Mouse (Mus musculus): ENCODE results near the gene Olfr24. TPM values are rescaled to one million over a fixed set of nuclear protein-coding genes. Genes with fewer than 3 reads are reported as not detected.
A peak's percentile ranks its signal among the peaks of the same experiment; 100 is the strongest.
"Not testable (repeated sequence)": the region's sequence is repeated elsewhere in the genome, so short reads cannot be mapped to it uniquely, and the experiment has no call there.

Gene Olfr24
- not detected in 2 replicates for polyA plus RNA-seq (2016; fragmentation: Nextera tagmentation; extraction: Ambion mirVana)

- no peak within 1 kb of the TSS for H3K4me2 ChIP-seq
These were observed at the start of gene Olfr24 for GRCm38 (mm10) chr9:18763896-18764295. Gene Olfr24 (minus strand): TSS chr9:18763996.

GRCm38 (mm10) chr9:18785316-18785715, 21.5 kb upstream of the Olfr24 start:
- Histone ChIP-seq H3K36me3 (replicated peaks) (no peaks in the 10 kb centered on the region), H3K27me3 (no peaks in the 10 kb centered on the region), H3K9ac (no peak overlapping the region), H3K9me3 (no peaks in the 10 kb centered on the region), H3K27ac (no peak overlapping the region), H3K4me3 (replicated peaks) (no peak overlapping the region), H3K4me1 (no peaks in the 10 kb centered on the region), H3K4me2 (no peak overlapping the region)
- 50% methylated on average over 7 of the region's 7 CpGs for WGBS
- ATAC-seq (ENCODE audit: low FRiP score) = no peak

More at GRCm38 (mm10) chr9:18763896-18764295, at the start of gene Olfr24:
- no peak for ATAC-seq (ENCODE audit: low FRiP score)
- H3K27me3 ChIP-seq = no peaks in the 10 kb centered on the region
- H3K9ac ChIP-seq = no peak within 1 kb of the TSS
- no peaks in the 10 kb centered on the region for H3K9me3 ChIP-seq
- H3K4me3 ChIP-seq (replicated peaks) = no peak within 1 kb of the TSS
- no peaks in the 10 kb centered on the region for H3K4me1 ChIP-seq
- no peaks in the 10 kb centered on the region for H3K36me3 ChIP-seq (replicated peaks)
- H3K27ac ChIP-seq = no peak within 1 kb of the TSS

- WGBS = 70% methylated on average over 24 of the region's 24 CpGs
- H3K27ac ChIP-seq = no peak overlapping the region
- H3K9ac ChIP-seq = no peak overlapping the region
- 0 out of 2 replicates have a peak overlapping the region, but pooled peaks have one; percentile 8 for H3K4me2 ChIP-seq
- 0 out of 2 replicates have a peak, but pooled peaks have one; percentile 23 for ATAC-seq (ENCODE audit: low FRiP score)
- H3K4me1 ChIP-seq = no peaks in the 10 kb centered on the region
- no peaks in the 10 kb centered on the region for H3K27me3 ChIP-seq
- H3K4me3 ChIP-seq (replicated peaks) = no peak overlapping the region
- no peaks in the 10 kb centered on the region for H3K36me3 ChIP-seq (replicated peaks)
- no peaks in the 10 kb centered on the region for H3K9me3 ChIP-seq
These were observed 15.7 kb upstream of the Olfr24 start for GRCm38 (mm10) chr9:18779476-18779875.

GRCm38 (mm10) chr9:18778981-18779380, 15.2 kb upstream of the Olfr24 start:
- H3K4me2 ChIP-seq = no peak overlapping the region
- H3K4me1 ChIP-seq = no peaks in the 10 kb centered on the region
- WGBS = 67% methylated on average over 1 of the region's 1 CpGs
- no peaks in the 10 kb centered on the region for H3K27me3 ChIP-seq
- H3K9ac ChIP-seq = no peak overlapping the region
- no peaks in the 10 kb centered on the region for H3K36me3 ChIP-seq (replicated peaks)
- no peak for ATAC-seq (ENCODE audit: low FRiP score)
- no peak overlapping the region for H3K27ac ChIP-seq
- no peak overlapping the region for H3K4me3 ChIP-seq (replicated peaks)
- H3K9me3 ChIP-seq = no peaks in the 10 kb centered on the region

GRCm38 (mm10) chr9:18755595-18755994, 8.2 kb downstream of the Olfr24 start:
- H3K27me3 ChIP-seq = no peaks in the 10 kb centered on the region
- no peaks in the 10 kb centered on the region for H3K4me1 ChIP-seq
- no peaks in the 10 kb centered on the region for H3K9me3 ChIP-seq
- ATAC-seq (ENCODE audit: low FRiP score) = no peak
- no peak overlapping the region for H3K27ac ChIP-seq
- no peak overlapping the region for H3K9ac ChIP-seq
- H3K4me3 ChIP-seq (replicated peaks) = no peak overlapping the region
- no peak overlapping the region for H3K4me2 ChIP-seq
- H3K36me3 ChIP-seq (replicated peaks) = no peaks in the 10 kb centered on the region
- 75% methylated on average over 1 of the region's 1 CpGs for WGBS

GRCm38 (mm10) chr9:18744639-18745038, 19.2 kb downstream of the Olfr24 start:
- no peaks in the 10 kb centered on the region for H3K36me3 ChIP-seq (replicated peaks)
- H3K4me3 ChIP-seq (replicated peaks) = no peak overlapping the region
- H3K9ac ChIP-seq = no peak overlapping the region
- no peaks in the 10 kb centered on the region for H3K27me3 ChIP-seq
- H3K27ac ChIP-seq = no peak overlapping the region
- no peaks in the 10 kb centered on the region for H3K9me3 ChIP-seq
- 27% methylated on average over 5 of the region's 5 CpGs for WGBS
- 0 out of 2 replicates have a peak, but pooled peaks have one; percentile 36 for ATAC-seq (ENCODE audit: low FRiP score)
- no peaks in the 10 kb centered on the region for H3K4me1 ChIP-seq
- no peak overlapping the region for H3K4me2 ChIP-seq

GRCm38 (mm10) chr9:18734177-18734576, 29.6 kb downstream of the Olfr24 start:
- H3K27ac ChIP-seq; H3K9me3 ChIP-seq; H3K4me2 ChIP-seq; ATAC-seq (ENCODE audit: low FRiP score); H3K27me3 ChIP-seq; H3K4me1 ChIP-seq; H3K9ac ChIP-seq; H3K4me3 ChIP-seq (replicated peaks); H3K36me3 ChIP-seq (replicated peaks): not testable (repeated sequence)
- 39% methylated on average over 2 of the region's 2 CpGs for WGBS

GRCm38 (mm10) chr9:18722712-18723099, 41.1 kb downstream of the Olfr24 start:
- peaks cover 13% of the 10 kb centered on the region for H3K4me1 ChIP-seq
- no peak overlapping the region for H3K4me3 ChIP-seq (replicated peaks)
- H3K9ac ChIP-seq = no peak overlapping the region
- no peaks in the 10 kb centered on the region for H3K9me3 ChIP-seq
- no peaks in the 10 kb centered on the region for H3K27me3 ChIP-seq
- no peak for ATAC-seq (ENCODE audit: low FRiP score)
- no peak overlapping the region for H3K4me2 ChIP-seq
- WGBS = 38% methylated on average over 4 of the region's 4 CpGs
- no peaks in the 10 kb centered on the region for H3K36me3 ChIP-seq (replicated peaks)
- H3K27ac ChIP-seq = no peak overlapping the region

- Histone ChIP-seq H3K9ac (no peak overlapping the region), H3K4me3 (replicated peaks) (no peak overlapping the region), H3K4me2 (no peak overlapping the region), H3K4me1 (peaks cover 13% of the 10 kb centered on the region), H3K27me3 (no peaks in the 10 kb centered on the region), H3K36me3 (replicated peaks) (no peaks in the 10 kb centered on the region), H3K9me3 (no peaks in the 10 kb centered on the region), H3K27ac (0 out of 2 replicates have a peak overlapping the region, but pooled peaks have one; percentile 2)
- ATAC-seq (ENCODE audit: low FRiP score) = peak; percentile 81
- 19% methylated on average over 6 of the region's 6 CpGs for WGBS
These were observed 41.7 kb downstream of the Olfr24 start for GRCm38 (mm10) chr9:18721931-18722711.

- H3K4me1 ChIP-seq = peaks cover 13% of the 10 kb centered on the region
- ATAC-seq (ENCODE audit: low FRiP score) = no peak
- H3K4me3 ChIP-seq (replicated peaks) = no peak overlapping the region
- no peak overlapping the region for H3K27ac ChIP-seq
- no peaks in the 10 kb centered on the region for H3K27me3 ChIP-seq
- H3K9me3 ChIP-seq = no peaks in the 10 kb centered on the region
- H3K9ac ChIP-seq = no peak overlapping the region
- H3K36me3 ChIP-seq (replicated peaks) = no peaks in the 10 kb centered on the region
- no peak overlapping the region for H3K4me2 ChIP-seq
- 26% methylated on average over 2 of the region's 2 CpGs for WGBS
These were observed 42.8 kb downstream of the Olfr24 start for GRCm38 (mm10) chr9:18721011-18721410.

- no peaks in the 10 kb centered on the region for H3K27me3 ChIP-seq
- no peak overlapping the region for H3K4me2 ChIP-seq
- H3K4me3 ChIP-seq (replicated peaks) = no peak overlapping the region
- ATAC-seq (ENCODE audit: low FRiP score) = no peak
- H3K9ac ChIP-seq = no peak overlapping the region
- H3K36me3 ChIP-seq (replicated peaks) = no peaks in the 10 kb centered on the region
- no peaks in the 10 kb centered on the region for H3K9me3 ChIP-seq
- no peaks in the 10 kb centered on the region for H3K4me1 ChIP-seq
- no peak overlapping the region for H3K27ac ChIP-seq
These were observed 58.2 kb downstream of the Olfr24 start for GRCm38 (mm10) chr9:18705628-18706027.
